Mouse (Mus musculus): ENCODE results near the gene Socs7.

DNA sequence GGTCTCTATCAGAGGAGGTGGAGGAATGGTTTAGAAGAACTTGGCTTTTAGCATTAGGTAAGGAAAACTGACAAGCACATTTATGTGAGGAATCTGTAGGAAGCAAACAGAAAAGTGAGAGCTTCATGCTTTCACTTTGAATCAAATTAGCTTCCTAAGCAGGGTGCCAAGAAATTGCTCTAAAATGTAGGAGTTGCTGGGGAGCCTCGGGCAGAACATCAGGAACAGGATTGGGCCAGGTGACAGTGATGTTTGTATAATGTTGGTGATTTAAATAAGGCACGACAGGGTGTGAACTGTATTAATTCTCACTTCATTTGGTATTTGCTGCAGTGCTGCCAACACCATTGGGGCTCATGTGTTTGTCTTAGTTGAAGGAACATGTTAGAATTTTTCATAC lies 21.4 kb downstream of the Socs7 start:
- TF ChIP-seq CTCF (IDR thresholded peaks at IDR 0.05; ENCODE audit: insufficient read depth, low read depth, low read length) (no peak), POLR2A (IDR thresholded peaks at IDR 0.05; ENCODE audit: insufficient read depth, low read depth, low read length) (no peak)
